Mouse (Mus musculus) T-helper 17 cell (primary cell): ENCODE data around the gene Ugt2a3.
"Not testable (repeated sequence)": the region's sequence is repeated elsewhere in the genome, so short reads cannot be mapped to it uniquely, and the experiment has no call there.

ENCODE experiments used
- in situ Hi-C, 2 experiments: fragments of 300-600 bp; cut with MboI, MseI; formaldehyde crosslinking; loops; 1 replicate in 1 of 2; 2 replicates in 1 of 2; pipeline ENCODE4 v1.15.1; 2025; ENCODE audit warnings: high pct_unique_total_duplicates in 2 of 2

Gene Ugt2a3

GRCm38 (mm10) chr5:87336961-87337697 is at the start of gene Ugt2a3:
Ugt2a3 (minus strand) TSS chr5:87337195.
- in situ Hi-C loops = no loop called here

- in situ Hi-C loops = no loop called here
Observed at GRCm38 (mm10) chr5:87380234-87380633, 43.2 kb upstream of the Ugt2a3 start.

- in situ Hi-C loops = no loop called here
Observed at GRCm38 (mm10) chr5:87379825-87380224, 42.8 kb upstream of the Ugt2a3 start.

- in situ Hi-C loops = no loop called here
Observed at GRCm38 (mm10) chr5:87375874-87376383, 38.9 kb upstream of the Ugt2a3 start.

DNA sequence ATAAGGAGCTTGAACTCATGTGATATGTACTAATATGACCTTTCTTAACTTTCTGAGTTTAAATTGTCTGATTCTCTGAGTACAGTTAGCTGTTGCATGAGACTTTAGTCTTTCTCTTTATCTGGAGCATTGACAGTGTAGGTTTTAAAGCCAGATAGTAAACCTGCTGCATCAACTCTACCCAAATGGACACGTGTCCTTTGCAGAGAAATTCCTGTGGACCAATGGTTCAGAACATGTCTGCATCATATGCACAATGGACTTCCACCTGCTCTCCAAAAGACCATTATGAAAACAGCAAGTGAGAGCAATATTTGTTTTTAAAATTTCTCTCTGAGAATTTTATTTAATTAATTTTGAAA is 36.5 kb upstream of the Ugt2a3 start:
- in situ Hi-C loops = no loop called here

- in situ Hi-C loops = not testable (repeated sequence)
Observed at GRCm38 (mm10) chr5:87372788-87373501, 36.0 kb upstream of the Ugt2a3 start.

DNA sequence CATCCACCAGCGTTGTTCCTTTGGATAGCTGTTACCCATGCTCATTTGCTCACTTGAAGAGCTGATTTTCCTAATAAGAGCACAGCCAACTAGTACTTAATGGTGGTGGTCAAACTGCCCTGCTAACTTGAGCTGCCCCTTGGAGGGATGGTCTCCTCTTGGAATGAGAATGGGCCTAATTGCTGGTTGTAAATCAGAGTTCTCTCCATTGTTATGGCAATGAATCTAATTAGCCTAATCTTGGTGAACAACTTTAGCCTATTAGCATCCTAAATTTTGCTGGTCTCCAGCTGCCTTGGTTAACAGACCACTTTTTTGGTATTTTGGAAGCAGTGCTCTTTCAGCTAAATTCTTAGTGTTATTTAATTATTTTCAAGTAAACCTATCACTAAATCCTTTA is 13.4 kb upstream of the Ugt2a3 start:
- in situ Hi-C loops = no loop called here

GRCm38 (mm10) chr5:87349150-87349549 is 12.2 kb upstream of the Ugt2a3 start:
- in situ Hi-C loops = not testable (repeated sequence)

DNA sequence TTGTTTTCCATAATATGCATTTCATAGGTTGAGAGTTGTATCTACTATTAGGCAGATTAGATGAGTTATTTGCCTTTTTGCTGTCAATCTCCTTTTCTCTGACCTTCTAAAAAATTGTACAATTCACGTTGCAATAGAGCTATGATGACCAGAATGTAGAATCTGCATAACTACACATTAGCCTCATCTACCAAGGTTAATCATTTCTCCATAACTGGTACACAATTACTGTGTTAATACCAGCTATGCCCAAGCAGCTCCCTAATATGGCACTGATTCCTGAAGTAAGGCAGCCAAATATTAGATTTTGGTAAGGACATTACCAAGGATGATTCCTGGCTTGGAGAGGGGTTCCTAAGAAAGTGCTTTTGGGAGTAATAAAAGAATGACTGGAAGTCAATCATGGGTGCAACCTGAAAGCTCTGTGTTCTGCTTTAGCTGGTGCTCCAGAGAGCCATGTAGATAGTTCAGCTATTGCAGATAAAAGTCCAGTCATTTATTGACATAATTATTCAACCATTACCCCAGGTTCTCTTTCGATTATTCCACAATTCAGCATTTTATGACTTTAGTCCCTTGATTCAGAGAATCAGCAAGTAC is 10.6 kb upstream of the Ugt2a3 start:
- in situ Hi-C loops = not testable (repeated sequence)

DNA sequence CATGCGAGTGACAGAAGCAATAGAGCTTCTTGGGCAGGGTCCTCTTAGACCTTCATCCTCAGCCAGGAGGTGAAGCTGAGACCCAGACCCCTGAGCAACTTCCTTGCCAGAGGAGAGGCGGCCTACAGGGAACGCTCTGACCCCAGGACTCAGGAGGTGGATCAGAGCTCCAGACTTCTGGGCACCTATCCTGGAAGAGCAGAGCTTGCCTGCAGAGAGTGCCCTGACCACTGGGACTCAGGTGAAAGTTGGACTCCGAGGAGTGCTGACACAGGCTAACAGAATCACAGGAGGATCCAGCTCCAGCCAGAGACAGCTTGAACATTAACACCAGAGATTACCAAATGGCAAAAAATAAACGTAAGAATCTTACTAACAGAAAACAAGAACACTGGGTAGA is 3.5 kb upstream of the Ugt2a3 start:
- in situ Hi-C loops = no loop called here

- in situ Hi-C loops = no loop called here
Observed at GRCm38 (mm10) chr5:87335199-87335598, 1.8 kb downstream of the Ugt2a3 start.

- in situ Hi-C loops = no loop called here
Observed at GRCm38 (mm10) chr5:87333584-87333983, 3.4 kb downstream of the Ugt2a3 start.

DNA sequence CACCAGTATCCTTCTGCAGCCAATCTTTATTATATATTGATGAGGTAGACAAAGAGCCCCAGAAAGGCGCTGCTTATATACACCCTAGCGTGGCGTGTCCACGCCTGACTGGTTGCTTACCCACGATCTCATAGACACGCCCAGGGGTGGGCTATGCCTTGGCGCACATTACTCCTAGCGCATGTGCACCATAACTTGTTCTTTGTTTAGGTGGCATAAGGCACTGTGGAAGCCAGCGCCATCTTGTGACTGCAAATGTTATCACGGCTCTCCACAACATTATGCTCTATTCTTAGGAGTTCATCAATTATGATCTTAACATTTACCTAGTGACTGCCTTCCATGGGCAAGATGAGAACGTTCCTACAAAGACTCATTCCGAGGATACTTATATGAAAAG is 25.6 kb downstream of the Ugt2a3 start:
- in situ Hi-C loops = no loop called here

- in situ Hi-C loops = not testable (repeated sequence)
Observed at GRCm38 (mm10) chr5:87286180-87286579, 50.8 kb downstream of the Ugt2a3 start.

DNA sequence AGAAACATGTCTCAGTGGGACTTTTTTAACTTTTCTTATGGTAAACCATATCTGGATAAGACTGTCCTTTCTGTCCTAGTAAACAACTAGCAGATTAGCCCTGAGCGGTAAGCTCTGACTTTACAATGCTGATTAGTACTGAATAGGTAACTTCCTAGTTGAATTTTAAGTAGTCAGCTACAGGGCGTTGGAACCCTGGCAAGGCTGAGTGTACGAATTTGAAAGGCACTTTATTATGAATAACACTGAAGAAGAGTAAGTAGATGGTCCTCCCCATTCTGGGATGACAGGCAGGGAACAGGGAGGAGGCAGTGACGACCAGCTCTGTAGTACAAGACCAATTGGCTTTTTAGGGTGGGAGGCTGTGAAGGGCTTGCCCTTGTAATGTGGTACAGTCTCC is 61.0 kb downstream of the Ugt2a3 start:
- in situ Hi-C loops = not testable (repeated sequence)

DNA sequence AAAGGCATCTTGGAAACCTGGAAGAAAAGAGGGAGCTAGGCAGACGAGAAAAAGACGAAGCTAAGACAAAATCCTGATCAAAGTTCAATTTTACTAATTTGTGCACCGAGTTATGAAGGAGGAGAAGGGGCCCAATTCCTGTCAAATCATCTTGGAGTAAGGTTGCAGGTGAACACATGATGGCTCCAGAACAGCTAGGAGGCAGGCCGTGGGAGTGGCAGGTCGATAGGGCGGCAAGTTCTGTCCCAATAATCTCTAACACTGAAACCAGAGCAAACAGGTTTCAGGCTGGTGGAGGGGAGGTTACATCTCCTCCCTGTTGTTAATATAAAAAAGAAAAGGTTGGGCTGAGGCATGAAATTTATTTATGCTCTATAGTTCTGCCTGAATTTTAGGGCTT is 61.4 kb downstream of the Ugt2a3 start:
- in situ Hi-C loops = no loop called here
